Mouse (Mus musculus) heart, postnatal 0 days (tissue): ENCODE data around the gene Capzb.

Experiments used
- CTCF ChIP-seq: IDR thresholded peaks from 2 replicates; pipeline ENCODE4 v1.5.1; 2016; ENCODE audit warnings: antibody characterized with exemption, control low read depth, low read depth
- EP300 ChIP-seq: IDR thresholded peaks from 2 replicates; pipeline ENCODE4 v1.6.1; 2016; ENCODE audit warnings: antibody characterized with exemption, low read depth

GRCm38 (mm10) chr4:139256146-139256545, 63.4 kb downstream of the Capzb start:
- TF ChIP-seq CTCF (no peak), EP300 (no peak)
